Mouse (Mus musculus) forebrain, embryonic 15.5 days (tissue): Measurements from ENCODE around the gene 2310034G01Rik. TPM values are rescaled to one million over a fixed set of nuclear protein-coding genes. Genes with fewer than 3 reads are reported as not detected.

ENCODE experiments used
- ATAC-seq: fragments of 200-750 bp; cut with Nextera tagmentation; replicated peaks from 2 replicates; pipeline ENCODE4 v1.8.0; 2017; ENCODE audit warnings: mild to moderate bottlenecking, moderate TSS enrichment, moderate library complexity
- H3K27ac ChIP-seq: fragments of 300-500 bp; sonication (generic); replicated peaks from 2 replicates; pipeline ENCODE4 v1.5.1; 2015; ENCODE audit warnings: mild to moderate bottlenecking, inconsistent platforms
- H3K27me3 ChIP-seq: fragments of 300-500 bp; sonication (generic); 2 replicates; pipeline ENCODE4 v1.6.1; 2015; ENCODE audit warnings: inconsistent platforms
- H3K36me3 ChIP-seq: fragments of 300-500 bp; sonication (generic); 2 replicates; pipeline ENCODE4 v1.6.1; 2015; ENCODE audit warnings: mild to moderate bottlenecking, inconsistent platforms
- H3K4me1 ChIP-seq: fragments of 300-500 bp; sonication (generic); 2 replicates; pipeline ENCODE4 v1.6.1; 2015; ENCODE audit warnings: inconsistent platforms
- H3K4me2 ChIP-seq: fragments of 300-500 bp; sonication (generic); replicated peaks from 2 replicates; pipeline ENCODE4 v1.6.1; 2015; ENCODE audit warnings: mild to moderate bottlenecking, inconsistent platforms
- H3K4me3 ChIP-seq: fragments of 300-500 bp; sonication (generic); 2 replicates; pipeline ENCODE4 v1.5.1; 2015; ENCODE audit warnings: mild to moderate bottlenecking, inconsistent platforms
- H3K9ac ChIP-seq: fragments of 300-500 bp; sonication (generic); replicated peaks from 2 replicates; pipeline ENCODE4 v1.6.1; 2015; ENCODE audit warnings: mild to moderate bottlenecking, inconsistent platforms
- H3K9me3 ChIP-seq: fragments of 300-500 bp; sonication (generic); 2 replicates; pipeline ENCODE4 v1.6.1; 2016; ENCODE audit warnings: inconsistent platforms
- WGBS: fragments of 180-500 bp; shearing (Covaris S2); methylation state at CpG from one replicate; pipeline ENCODE4 v1.1.7; 2015; ENCODE audit warnings: mixed read lengths; 5-methylcytosine and 5-hydroxymethylcytosine counted together
- polyA plus RNA-seq: library from polyadenylated mRNA; unstranded; fragments of >200 nt; fragmentation: Nextera tagmentation; extraction: Ambion mirVana; gene quantifications from 2 replicates; pipeline ENCODE4 v1.2.1, GENCODE M21; 2015

The 2310034G01Rik gene
- polyA plus RNA-seq, 1 experiment from 2014 or later = 2.6 TPM

DNA sequence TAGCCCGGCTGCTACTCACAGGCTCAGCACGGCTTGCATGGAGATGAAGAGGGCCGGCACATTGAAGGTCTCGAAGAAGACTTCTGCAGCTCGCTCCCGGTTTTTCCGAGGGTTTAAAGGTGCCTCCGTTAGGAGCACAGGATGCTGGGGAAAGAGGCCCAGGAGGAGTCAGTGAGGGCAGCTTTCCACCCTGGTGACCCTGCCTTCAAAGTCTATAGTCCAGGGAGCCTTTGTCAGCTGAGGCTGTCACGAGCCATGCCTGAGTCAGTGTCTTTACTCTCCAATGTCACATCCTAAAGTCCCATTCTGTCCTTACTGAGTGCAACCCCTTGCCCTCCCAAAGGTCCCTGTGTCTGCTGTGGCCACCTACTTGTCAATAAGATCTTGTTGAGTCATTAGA, 32.2 kb upstream of the 2310034G01Rik start:
- Histone ChIP-seq H3K4me2 (no peak overlapping the region), H3K27me3 (no peaks in the 10 kb centered on the region), H3K27ac (no peak overlapping the region), H3K36me3 (peaks cover 93% of the 10 kb centered on the region), H3K4me3 (no peak overlapping the region), H3K4me1 (no peaks in the 10 kb centered on the region), H3K9me3 (no peaks in the 10 kb centered on the region), H3K9ac (no peak overlapping the region)
- 90% methylated on average over 9 of the region's 9 CpGs for WGBS
- no peak for ATAC-seq

DNA sequence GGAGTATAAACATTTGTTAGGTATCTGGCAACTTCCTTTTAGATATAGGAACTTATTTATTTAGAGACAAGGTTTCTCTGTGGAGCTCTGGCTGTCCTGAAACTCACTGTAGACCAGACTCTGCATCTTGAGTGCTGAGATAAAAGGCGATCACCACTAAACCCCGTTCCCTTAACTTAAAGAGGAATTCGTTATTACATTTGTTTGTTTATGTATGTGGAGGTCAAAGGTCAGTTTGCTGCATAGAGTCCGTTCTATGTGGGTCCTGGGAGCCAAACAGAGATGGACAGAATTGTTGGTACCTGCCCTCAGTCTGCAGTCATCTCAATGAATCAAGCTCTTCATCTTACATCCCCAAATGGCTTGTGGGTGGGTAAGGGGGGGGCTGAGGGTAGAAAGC, 25.8 kb upstream of the 2310034G01Rik start:
- Histone ChIP-seq H3K4me2 (no peak overlapping the region), H3K4me3 (no peak overlapping the region), H3K9ac (no peak overlapping the region), H3K9me3 (no peaks in the 10 kb centered on the region), H3K4me1 (peaks cover 13% of the 10 kb centered on the region), H3K36me3 (peaks cover 48% of the 10 kb centered on the region), H3K27ac (0 out of 2 replicates have a peak overlapping the region, but pooled peaks have one; percentile 4), H3K27me3 (no peaks in the 10 kb centered on the region)
- ATAC-seq = no peak
- 68% methylated on average over 4 of the region's 4 CpGs for WGBS

DNA sequence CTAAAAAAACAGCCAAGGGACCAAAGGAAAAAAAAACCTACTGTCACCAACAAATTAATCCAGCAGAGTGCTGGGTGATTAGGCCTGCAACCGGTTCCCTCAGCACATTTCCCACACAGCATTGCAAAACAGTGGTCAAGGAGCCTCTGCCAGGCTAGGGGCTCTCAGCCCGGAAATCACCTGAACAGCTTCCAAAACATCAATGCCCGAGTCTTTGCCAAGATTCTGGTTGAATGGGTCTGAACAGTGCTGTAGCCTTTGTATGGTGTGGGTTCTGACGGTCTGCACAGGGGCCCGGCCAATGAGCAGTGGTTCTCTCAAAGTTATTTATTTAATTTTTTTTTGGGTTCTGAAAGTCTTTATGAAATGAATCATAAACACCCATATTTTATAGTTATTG, 25.4 kb upstream of the 2310034G01Rik start:
- ATAC-seq = peak; percentile 55; the same call in 1 of the 2 replicates
- Histone ChIP-seq H3K4me2 (no peak overlapping the region), H3K36me3 (peaks cover 43% of the 10 kb centered on the region), H3K27ac (peak overlapping the region; percentile 42), H3K9ac (no peak overlapping the region), H3K27me3 (no peaks in the 10 kb centered on the region), H3K4me1 (peaks cover 13% of the 10 kb centered on the region), H3K4me3 (no peak overlapping the region), H3K9me3 (no peaks in the 10 kb centered on the region)
- 27% methylated on average over 5 of the region's 5 CpGs for WGBS

DNA sequence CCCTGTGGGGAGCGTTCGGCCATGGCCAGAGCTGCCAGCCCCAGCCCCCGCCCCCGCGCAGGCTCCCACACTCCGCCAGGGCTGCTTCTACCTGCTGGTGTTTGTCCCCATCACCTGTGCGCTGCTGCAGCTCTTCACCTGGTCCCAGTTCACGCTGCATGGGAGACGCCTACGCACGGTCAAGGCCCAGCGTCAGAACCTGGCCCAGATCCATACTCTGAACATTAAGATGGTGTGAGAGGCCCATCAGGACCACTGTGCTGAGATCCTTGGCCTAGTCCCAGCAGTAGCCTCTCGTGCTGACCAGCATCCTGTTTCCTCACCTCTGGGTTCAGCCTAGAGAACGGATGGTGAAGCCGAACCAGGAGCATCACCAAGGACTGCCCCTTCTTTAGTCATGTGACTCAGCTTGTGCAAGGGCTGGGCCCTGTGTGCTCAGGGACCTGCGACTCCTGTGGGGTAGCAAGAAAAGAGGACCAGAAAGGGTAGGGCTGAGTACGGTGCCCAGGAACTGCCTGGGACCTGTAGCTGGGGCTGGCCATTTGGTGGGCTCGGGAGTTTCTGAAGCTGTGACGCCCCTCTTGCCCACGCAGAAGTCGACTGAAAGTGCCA, 24.5 kb upstream of the 2310034G01Rik start:
- Histone ChIP-seq H3K4me1 (peaks cover 13% of the 10 kb centered on the region), H3K9ac (no peak overlapping the region; the same call in 1 of the 2 replicates), H3K4me3 (no peak overlapping the region), H3K36me3 (peaks cover 34% of the 10 kb centered on the region), H3K4me2 (no peak overlapping the region), H3K27me3 (no peaks in the 10 kb centered on the region), H3K9me3 (no peaks in the 10 kb centered on the region), H3K27ac (peak overlapping the region; percentile 42)
- WGBS = 48% methylated on average over 21 of the region's 21 CpGs
- peak; percentile 59 for ATAC-seq

DNA sequence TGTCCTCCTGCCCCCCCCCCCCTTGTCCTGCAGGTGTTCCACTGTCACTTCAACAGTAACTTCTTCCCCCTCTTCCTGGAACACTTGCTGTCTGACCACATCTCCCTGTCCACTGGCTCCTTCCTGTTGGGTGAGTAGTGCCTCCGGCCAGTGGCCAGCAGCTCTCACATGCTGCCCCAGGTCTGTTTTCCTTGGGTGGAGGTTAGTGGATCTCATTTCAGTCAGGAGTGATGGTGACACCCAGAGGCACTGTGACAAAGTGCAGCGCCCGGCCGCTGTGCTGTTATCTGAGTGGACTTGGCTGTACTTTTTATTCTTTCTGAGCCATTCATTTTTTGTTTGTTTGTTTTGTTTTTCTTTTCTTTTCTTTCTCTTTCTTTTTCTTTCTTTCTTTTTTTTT, 19.1 kb upstream of the 2310034G01Rik start:
- Histone ChIP-seq H3K27me3 (no peaks in the 10 kb centered on the region), H3K36me3 (no peaks in the 10 kb centered on the region), H3K4me3 (no peak overlapping the region), H3K27ac (no peak overlapping the region), H3K9me3 (no peaks in the 10 kb centered on the region), H3K9ac (no peak overlapping the region), H3K4me2 (no peak overlapping the region), H3K4me1 (peaks cover under 1% of the 10 kb centered on the region; the same call in 1 of the 2 replicates)
- WGBS = 30% methylated on average over 4 of the region's 4 CpGs
- no peak for ATAC-seq

DNA sequence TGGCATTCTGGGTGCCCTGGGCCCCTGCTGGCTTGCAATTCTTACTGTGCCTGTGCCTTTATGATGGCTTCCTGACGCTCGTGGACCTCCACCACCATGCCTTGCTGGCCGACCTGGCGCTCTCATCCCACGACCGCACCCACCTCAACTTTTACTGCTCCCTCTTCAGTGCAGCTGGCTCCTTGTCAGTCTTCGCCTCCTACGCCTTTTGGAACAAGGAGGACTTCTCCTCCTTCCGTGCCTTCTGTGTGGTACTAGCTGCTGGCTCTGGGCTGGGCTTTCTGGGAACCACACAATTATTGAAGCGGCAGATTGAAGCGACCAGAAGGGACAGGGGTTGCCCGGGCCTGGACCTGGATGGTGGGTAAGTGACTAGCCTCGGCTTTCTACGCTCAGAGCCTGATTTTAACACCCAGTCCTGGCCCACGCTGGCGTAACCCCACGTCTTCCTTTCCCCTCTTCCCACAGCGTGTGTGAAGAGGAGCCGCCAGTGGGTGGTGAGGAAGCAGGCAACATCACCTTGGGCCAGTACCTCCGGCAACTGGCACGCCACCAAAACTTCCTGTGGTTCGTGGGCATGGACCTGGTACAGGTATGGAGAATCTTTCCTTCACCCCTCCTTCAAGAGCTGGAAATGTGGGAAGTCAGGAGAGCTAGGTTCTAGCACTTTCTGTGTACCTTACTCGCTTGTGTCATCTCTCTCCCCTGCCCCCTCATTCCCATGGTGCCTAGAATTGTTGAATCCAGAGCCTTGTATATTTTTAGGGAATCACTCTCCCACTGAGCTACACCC, 17.9 kb upstream of the 2310034G01Rik start:
- Histone ChIP-seq H3K9ac (no peak overlapping the region), H3K4me1 (no peaks in the 10 kb centered on the region), H3K9me3 (no peaks in the 10 kb centered on the region), H3K36me3 (no peaks in the 10 kb centered on the region), H3K27ac (no peak overlapping the region), H3K27me3 (no peaks in the 10 kb centered on the region), H3K4me3 (no peak overlapping the region), H3K4me2 (no peak overlapping the region)
- WGBS = 89% methylated on average over 23 of the region's 23 CpGs
- ATAC-seq = no peak

DNA sequence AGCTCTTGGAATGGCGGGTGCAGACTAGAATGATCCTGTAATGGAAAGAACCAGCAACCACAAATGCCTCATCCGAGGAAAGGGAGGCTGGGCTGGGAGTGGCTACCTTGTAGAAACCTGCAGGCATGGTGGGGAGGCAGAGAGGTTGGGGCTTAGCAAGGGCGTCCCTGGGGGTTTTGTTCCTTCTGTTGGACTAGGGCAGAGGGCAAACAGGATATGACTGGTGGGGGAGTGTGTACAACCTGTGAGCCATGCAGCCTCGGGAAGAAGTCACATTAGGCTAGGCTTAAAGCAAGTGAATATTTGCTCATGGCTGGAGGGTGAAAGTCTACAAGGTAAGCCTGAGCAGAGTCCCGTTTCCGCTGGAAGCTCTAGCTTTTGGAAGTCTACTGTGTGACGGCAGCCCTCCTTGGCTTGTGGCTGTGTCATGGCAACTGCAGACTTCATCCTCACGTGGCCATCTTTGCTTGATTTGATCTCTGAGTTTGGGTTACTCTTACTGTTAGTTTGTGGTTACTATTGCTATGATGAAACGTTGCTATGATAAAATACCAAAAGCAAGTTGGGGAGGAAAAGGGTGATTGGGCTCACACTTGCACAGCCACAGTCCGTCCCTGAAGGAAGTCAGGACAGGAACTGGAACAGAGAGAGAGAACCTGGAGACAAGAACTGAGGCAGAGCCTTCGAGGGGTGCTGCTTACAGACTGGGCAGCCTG, 13.3 kb upstream of the 2310034G01Rik start:
- no peak for ATAC-seq

DNA sequence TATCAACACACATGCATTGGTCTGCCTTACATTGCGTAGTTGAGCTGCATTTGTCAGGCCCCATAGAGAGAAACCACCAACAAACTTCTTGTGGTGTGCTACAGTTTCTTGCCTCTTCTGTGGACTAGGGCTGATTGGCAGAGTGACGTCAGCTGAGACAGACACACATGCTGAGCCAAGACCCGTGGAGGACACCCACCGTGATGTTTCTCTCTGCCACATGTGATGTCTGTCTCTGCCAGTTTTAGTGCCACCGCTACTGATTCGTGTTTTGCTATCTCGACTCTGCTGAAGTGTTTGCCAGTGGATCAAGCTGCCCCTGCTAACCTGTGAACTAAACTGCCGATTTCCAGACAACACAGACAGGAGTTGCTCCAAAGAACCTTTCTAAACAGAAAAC, 12.0 kb upstream of the 2310034G01Rik start:
- Histone ChIP-seq H3K27ac (no peak overlapping the region), H3K27me3 (no peaks in the 10 kb centered on the region), H3K4me2 (no peak overlapping the region), H3K36me3 (no peaks in the 10 kb centered on the region), H3K9ac (no peak overlapping the region), H3K4me3 (no peak overlapping the region), H3K9me3 (no peaks in the 10 kb centered on the region), H3K4me1 (peaks cover 8% of the 10 kb centered on the region)
- 79% methylated on average over 8 of the region's 8 CpGs for WGBS
- no peak for ATAC-seq

More for the DNA sequence above, 13.3 kb upstream of the 2310034G01Rik start:
- Histone ChIP-seq H3K4me2 (no peak overlapping the region), H3K36me3 (no peaks in the 10 kb centered on the region), H3K27me3 (no peaks in the 10 kb centered on the region), H3K27ac (no peak overlapping the region), H3K9me3 (no peaks in the 10 kb centered on the region), H3K9ac (no peak overlapping the region), H3K4me3 (no peak overlapping the region), H3K4me1 (no peaks in the 10 kb centered on the region)
- WGBS = 87% methylated on average over 11 of the region's 11 CpGs

DNA sequence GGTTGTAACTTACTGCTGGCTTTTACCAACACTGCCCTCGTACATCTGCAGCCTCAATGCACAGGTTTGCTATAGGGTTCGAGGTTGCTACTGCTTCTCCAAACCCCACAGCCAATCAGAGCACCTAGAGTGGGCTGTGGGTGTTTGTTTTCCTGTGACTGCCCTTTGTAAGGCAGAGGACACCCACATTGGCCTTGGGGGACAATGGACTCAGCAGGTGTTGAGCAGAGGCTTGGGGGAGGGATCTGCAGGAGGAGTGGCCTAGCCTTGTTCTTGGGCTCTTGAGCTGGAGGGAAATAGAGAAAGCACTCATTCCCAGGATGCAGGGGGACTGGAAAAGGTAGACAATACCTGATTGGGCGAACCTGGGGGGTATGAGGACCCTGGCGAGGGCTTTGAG, 8.3 kb upstream of the 2310034G01Rik start:
- ATAC-seq = no peak
- Histone ChIP-seq H3K27me3 (no peaks in the 10 kb centered on the region), H3K27ac (no peak overlapping the region), H3K9ac (no peak overlapping the region), H3K9me3 (no peaks in the 10 kb centered on the region), H3K4me2 (no peak overlapping the region), H3K4me3 (no peak overlapping the region), H3K36me3 (no peaks in the 10 kb centered on the region), H3K4me1 (peaks cover 9% of the 10 kb centered on the region)
- 62% methylated on average over 4 of the region's 4 CpGs for WGBS

DNA sequence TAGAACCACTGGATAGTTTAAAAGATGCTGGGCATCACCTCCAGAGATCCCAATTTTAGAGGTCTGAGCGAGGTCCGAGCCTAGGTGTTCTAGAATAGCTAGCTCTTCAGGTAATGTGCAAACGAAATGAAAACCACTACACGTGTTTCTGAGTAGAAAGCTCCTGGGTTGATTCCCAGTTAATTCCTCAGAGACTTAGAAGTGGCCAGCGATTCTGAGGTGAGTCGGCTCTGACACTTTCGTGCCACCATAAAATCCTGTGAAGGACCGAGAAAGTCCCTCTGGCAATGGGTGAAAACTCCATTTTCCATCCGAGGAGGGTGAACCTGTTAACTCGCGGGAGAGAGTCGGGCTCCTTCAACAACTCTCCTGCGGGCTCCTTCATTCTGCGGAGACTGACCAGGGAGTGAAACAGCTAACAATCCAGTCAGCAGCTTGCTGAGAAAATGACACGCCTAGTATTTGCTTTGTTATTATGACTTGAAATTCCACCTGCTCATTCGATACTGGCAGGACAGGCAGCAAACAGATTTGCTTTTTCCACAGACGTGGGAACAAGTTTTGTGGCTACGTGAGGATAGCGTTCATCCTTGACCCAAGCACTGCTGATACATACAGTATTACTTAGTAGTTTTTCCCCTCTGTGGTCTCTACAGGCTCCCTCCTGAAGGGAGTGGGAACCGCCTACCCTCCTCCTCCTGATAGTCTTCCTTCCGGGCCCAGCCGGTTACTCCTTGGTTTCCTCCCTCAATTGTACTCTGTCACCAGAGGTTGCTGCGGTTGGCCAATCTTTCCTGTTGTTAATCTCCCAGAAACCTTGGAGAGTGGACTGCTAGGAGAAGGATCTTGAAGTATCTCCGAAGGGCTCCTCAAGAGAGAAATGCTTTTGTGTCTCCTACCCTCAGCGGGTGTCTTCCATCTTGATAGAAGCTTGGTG, 7.5 kb upstream of the 2310034G01Rik start:
- no peak overlapping the region for H3K27ac ChIP-seq
- H3K9me3 ChIP-seq = no peaks in the 10 kb centered on the region
- H3K36me3 ChIP-seq = no peaks in the 10 kb centered on the region
- no peaks in the 10 kb centered on the region for H3K27me3 ChIP-seq
- ATAC-seq = no peak; the same call in 1 of the 2 replicates
- WGBS = 22% methylated on average over 25 of the region's 25 CpGs
- H3K4me1 ChIP-seq = peaks cover 9% of the 10 kb centered on the region
- H3K4me3 ChIP-seq = peak overlapping the region; percentile 54
- H3K9ac ChIP-seq = peak overlapping the region; percentile 62
- peak overlapping the region; percentile 67 for H3K4me2 ChIP-seq

DNA sequence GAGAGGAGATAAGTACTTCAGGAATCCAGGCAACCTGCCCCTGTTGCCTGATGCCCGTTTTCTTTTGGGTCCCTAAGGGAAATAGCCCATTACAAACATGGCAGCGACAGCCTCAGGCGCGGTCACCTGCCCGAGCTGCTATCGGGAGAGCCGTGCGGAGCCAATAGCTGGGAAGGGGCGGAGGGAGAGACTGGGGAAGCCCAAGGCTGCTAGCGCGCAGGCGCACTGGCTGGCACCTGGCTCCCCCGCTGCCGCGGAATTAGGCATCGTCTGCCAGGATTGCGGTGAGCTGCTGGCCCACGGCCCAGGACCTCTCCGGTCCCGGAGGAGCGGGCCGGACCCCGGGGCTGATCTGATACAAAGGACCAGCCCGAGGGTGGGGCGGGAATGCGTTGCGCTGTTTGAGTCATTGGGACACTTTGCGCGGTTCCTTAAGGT, 6.6 kb upstream of the 2310034G01Rik start:
- WGBS = under 1% methylated on average over 29 of the region's 29 CpGs
- Histone ChIP-seq H3K9ac (peak overlapping the region; percentile 62), H3K4me2 (peak overlapping the region; percentile 67), H3K27me3 (no peaks in the 10 kb centered on the region), H3K4me1 (peaks cover 9% of the 10 kb centered on the region), H3K4me3 (peak overlapping the region; percentile 54), H3K9me3 (no peaks in the 10 kb centered on the region), H3K27ac (no peak overlapping the region), H3K36me3 (no peaks in the 10 kb centered on the region)
- peak; percentile 95 for ATAC-seq
